Mouse (Mus musculus) megakaryocyte, embryonic 14.5 days (primary cell): ENCODE results near the gene Dnm2.

ENCODE experiments used
- FLI1 ChIP-seq: IDR thresholded peaks from 2 replicates; pipeline ENCODE4 v1.6.1; 2012; ENCODE audit warnings: low read length, inconsistent platforms, mixed read lengths
- GATA1 ChIP-seq: IDR thresholded peaks from 3 replicates; pipeline ENCODE4 v1.6.1; 2012; ENCODE audit warnings: mixed read lengths, low read length, inconsistent platforms, borderline replicate concordance

GRCm38 (mm10) chr9:21444574-21444973, 19.9 kb downstream of the Dnm2 start:
- TF ChIP-seq GATA1 = no peak
- no peak for TF ChIP-seq FLI1
